Mouse (Mus musculus): ENCODE data around the gene Hip1.

DNA sequence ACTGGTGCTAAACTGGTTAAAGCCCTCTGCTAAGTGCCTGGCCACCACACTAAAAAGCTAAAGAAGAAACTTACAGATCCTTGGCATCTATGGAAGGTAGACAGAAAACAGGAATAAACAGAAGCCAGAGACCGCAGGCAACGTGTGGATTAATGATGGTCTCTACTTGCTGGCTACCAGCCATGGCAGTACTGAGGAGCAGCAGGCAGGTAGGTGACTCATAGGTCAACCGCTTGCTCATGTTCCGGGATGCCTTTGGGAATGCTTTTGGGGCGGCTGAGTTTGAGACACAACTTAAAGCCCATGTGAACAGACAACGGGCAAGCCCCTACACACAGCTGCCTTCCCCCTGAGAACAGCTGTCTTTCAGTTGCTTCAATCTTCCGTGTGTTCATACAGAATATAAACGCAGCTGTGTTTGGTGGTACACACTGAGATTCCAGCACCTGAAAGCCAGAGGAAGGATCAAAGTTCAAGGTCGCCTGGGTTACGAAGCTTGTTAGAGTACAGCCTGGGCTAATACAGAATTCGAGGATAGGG, 13.5 kb downstream of the Hip1 start:
- TF ChIP-seq CTCF (IDR thresholded peaks at IDR 0.05; ENCODE audit: extremely low read depth, insufficient read depth, insufficient read length, insufficient replicate concordance) = no peak
- TF ChIP-seq POLR2A (IDR thresholded peaks at IDR 0.05; ENCODE audit: low read depth, low read length) = no peak

All from spleen, adult 2 months (tissue).